Mouse (Mus musculus) macrophage (primary cell): Measurements from ENCODE around the gene Dscaml1. TPM values are rescaled to one million over a fixed set of nuclear protein-coding genes. Genes with fewer than 3 reads are reported as not detected.

ENCODE experiments used
- H3K27ac ChIP-seq: fragments of 350-480 bp; formaldehyde crosslinking; 2 replicates; pipeline ENCODE4 v1.9.0; 2021
- H3K36me3 ChIP-seq: fragments of 350-480 bp; formaldehyde crosslinking; 2 replicates; pipeline ENCODE4 v1.9.0; 2021; ENCODE audit errors: inconsistent target
- H3K4me3 ChIP-seq: fragments of 350-480 bp; formaldehyde crosslinking; 2 replicates; pipeline ENCODE4 v1.9.0; 2021; ENCODE audit errors: inconsistent target
- H3K79me2 ChIP-seq: fragments of 350-480 bp; formaldehyde crosslinking; 2 replicates; pipeline ENCODE4 v1.9.0; 2021; ENCODE audit errors: inconsistent target
- WGBS: methylation state at CpG from one replicate; pipeline ENCODE4 v1.1.7; 2026; ENCODE audit warnings: inconsistent platforms; ENCODE audit not compliant: missing documents; 5-methylcytosine and 5-hydroxymethylcytosine counted together
- polyA plus RNA-seq: library from polyadenylated mRNA; stranded (reverse); fragments of 250-400 nt; gene quantifications from 3 replicates; pipeline ENCODE4 v1.2.4, GENCODE M21; 2018; ENCODE audit warnings: inconsistent platforms

Gene Dscaml1
- polyA plus RNA-seq, 1 experiment from 2014 or later = 0.09 TPM

DNA sequence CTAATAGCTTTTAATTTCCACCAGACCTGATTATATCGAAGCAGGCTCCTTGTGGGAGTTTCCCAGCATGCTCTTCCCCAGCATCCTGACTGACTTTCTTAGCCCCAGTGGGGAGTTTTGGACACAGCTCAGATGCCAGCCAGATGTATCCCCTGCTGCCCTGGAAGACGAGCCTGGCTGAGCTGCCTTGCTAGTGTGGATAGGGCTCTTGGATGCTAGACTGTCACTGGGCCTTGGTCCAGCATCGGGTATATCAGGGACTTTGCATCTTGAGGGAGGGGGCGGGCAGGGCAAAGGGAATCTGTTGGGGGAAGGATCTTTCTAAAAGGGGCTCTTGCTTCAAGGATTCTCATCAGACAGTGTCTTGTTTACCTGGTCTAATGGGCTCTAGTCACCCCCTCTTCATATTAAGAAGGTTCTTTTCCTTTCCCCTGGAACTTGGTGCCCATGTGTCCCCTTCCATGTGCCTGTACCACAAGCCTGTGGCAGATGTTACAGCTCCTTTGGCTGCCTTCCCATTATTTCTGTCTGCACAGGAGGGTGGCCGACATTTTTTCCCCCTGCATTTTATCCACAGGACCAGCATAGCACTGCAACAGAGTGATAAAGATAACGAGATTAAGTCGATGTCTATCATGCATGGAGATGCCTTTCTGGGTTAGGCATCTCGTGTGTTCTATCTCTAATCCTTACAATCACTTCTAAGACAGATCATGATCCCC, 28.6 kb downstream of the Dscaml1 start:
- H3K4me3 ChIP-seq = no peak overlapping the region
- 82% methylated on average over 8 of the region's 8 CpGs for WGBS
- no peaks in the 10 kb centered on the region for H3K36me3 ChIP-seq
- H3K79me2 ChIP-seq = no peaks in the 10 kb centered on the region
- H3K27ac ChIP-seq = no peak overlapping the region

GRCm38 (mm10) chr9:45457200-45457599, 30.8 kb downstream of the Dscaml1 start:
- H3K36me3 ChIP-seq = no peaks in the 10 kb centered on the region
- H3K4me3 ChIP-seq = no peak overlapping the region
- 17% methylated on average over 7 of the region's 7 CpGs for WGBS
- no peaks in the 10 kb centered on the region for H3K79me2 ChIP-seq
- no peak overlapping the region for H3K27ac ChIP-seq

- H3K36me3 ChIP-seq = no peaks in the 10 kb centered on the region
- 89% methylated on average over 14 of the region's 14 CpGs for WGBS
- H3K4me3 ChIP-seq = no peak overlapping the region
- no peaks in the 10 kb centered on the region for H3K79me2 ChIP-seq
- H3K27ac ChIP-seq = no peak overlapping the region
Observed at GRCm38 (mm10) chr9:45458363-45458762, 31.9 kb downstream of the Dscaml1 start.

DNA sequence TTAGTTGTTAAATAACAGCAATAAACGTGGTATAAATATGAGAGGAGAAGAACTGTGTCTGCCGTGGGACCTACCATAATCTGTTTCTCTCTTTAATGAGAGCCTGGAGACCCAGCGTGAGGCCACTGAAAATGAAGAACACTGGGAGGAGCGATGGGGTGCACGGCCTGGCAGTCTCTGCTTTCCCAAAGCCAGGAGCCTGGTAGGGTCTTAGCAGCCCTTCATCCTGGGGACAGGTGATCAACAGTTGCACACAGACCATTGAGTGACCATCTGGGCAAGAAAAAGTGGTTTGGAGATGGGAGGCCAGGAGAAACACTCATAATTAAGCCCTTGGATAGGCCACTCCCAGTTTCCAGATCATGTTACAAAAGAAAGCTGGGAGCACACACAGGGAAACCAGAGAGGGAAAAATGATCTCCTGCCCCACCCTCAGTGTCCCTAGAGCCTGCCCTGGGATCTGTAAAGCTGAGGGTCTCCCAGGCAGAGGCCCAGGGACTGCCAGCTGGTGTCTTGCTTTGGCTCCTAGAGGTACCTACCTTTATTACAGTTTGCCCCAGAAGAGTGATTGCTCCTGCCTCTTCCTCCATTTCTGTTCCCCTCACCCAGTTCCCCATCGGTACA, 39.1 kb downstream of the Dscaml1 start:
- H3K79me2 ChIP-seq = no peaks in the 10 kb centered on the region
- no peak overlapping the region for H3K27ac ChIP-seq
- no peaks in the 10 kb centered on the region for H3K36me3 ChIP-seq
- WGBS = 92% methylated on average over 6 of the region's 6 CpGs
- H3K4me3 ChIP-seq = no peak overlapping the region

DNA sequence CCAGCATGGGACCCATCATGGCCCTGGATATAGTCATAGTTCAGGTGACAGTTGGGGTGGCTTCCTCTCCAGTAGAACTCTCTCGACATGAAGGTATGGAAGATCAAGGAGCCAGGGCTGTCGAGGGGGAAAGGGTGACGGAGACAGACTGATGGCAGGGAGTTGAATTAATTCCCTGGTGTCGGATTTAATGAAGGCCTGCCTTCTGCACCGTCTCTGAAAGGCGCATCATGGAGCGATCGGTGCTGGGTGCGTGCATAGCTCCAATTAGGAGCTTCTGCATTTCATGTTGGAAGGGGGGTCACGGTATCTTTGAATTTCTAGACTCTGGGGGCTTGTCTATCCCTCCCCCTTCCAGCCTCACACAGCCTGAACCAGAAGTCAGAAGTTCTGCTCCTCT, 41.8 kb downstream of the Dscaml1 start:
- Histone ChIP-seq H3K27ac (no peak overlapping the region), H3K4me3 (no peak overlapping the region), H3K36me3 (no peaks in the 10 kb centered on the region), H3K79me2 (no peaks in the 10 kb centered on the region)
- 96% methylated on average over 10 of the region's 10 CpGs for WGBS

GRCm38 (mm10) chr9:45470746-45471471, 44.5 kb downstream of the Dscaml1 start:
- WGBS = 95% methylated on average over 10 of the region's 10 CpGs
- H3K79me2 ChIP-seq = no peaks in the 10 kb centered on the region
- no peak overlapping the region for H3K4me3 ChIP-seq
- no peaks in the 10 kb centered on the region for H3K36me3 ChIP-seq
- no peak overlapping the region for H3K27ac ChIP-seq

DNA sequence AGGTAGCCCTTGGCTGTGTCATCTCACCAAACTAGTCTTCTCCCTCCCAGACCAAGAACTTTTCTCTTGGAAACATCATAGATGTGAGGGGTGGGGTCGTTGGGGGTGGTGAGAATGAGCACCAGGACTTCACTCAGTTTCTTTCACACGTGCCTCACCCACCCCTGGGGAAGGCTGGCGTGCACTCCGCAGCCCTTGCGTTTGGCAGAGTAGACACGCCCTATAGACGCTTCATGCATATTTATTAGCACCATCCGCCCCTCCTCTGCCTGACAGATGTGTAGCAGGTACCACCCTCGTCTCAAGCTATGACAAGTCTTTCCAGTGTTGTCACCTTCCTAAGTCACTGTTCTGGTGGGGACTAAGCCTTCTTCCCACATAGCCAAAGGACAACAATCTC, 45.3 kb downstream of the Dscaml1 start:
- Histone ChIP-seq H3K27ac (no peak overlapping the region), H3K4me3 (no peak overlapping the region), H3K36me3 (no peaks in the 10 kb centered on the region), H3K79me2 (no peaks in the 10 kb centered on the region)
- WGBS = 77% methylated on average over 9 of the region's 9 CpGs

- Histone ChIP-seq H3K79me2 (no peaks in the 10 kb centered on the region), H3K27ac (no peak overlapping the region), H3K36me3 (no peaks in the 10 kb centered on the region), H3K4me3 (no peak overlapping the region)
Observed at GRCm38 (mm10) chr9:45474874-45475273, 48.4 kb downstream of the Dscaml1 start.

DNA sequence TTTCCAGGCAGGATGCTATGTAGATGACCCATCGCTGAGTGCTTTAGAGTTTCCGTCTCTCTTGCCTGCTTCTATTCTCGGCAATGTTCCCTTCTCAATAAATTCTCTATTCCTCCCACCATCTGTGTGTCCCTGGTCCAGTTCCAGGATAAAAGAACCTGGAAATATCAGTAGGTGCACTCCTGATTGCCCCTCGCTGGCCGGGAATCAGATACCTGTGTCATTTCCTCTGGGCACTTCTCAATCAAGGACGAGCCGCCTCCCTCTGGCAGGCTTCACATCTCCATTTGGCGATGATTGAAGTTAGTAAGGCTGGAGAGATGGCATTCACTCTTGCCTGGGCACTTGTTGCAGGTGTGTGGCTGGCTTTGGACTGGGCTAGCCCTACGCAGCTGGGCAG, 54.5 kb downstream of the Dscaml1 start:
- no peak overlapping the region for H3K4me3 ChIP-seq
- H3K79me2 ChIP-seq = no peaks in the 10 kb centered on the region
- H3K36me3 ChIP-seq = no peaks in the 10 kb centered on the region
- H3K27ac ChIP-seq = no peak overlapping the region
- 92% methylated on average over 9 of the region's 9 CpGs for WGBS

DNA sequence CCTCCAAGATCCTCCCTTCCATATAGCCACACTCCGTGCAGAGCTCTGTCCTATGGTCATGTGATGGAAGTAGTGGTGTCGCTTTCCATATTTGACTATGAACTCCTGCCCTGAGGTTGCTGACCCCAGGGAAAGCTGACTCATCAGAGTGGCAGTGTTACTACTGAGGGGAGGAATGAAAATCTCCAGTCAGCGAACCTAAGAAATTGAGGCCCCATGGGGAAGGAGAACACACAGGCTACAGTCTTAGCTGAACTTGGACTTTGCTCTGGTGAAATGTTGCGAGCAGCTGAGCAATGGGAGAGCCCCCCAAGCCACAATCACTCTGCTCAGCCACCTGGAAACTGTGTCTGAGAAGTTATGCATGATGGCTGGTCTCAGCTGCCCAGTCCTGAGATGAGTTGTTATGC, 60.2 kb downstream of the Dscaml1 start:
- H3K36me3 ChIP-seq = no peaks in the 10 kb centered on the region
- H3K79me2 ChIP-seq = no peaks in the 10 kb centered on the region
- 76% methylated on average over 4 of the region's 4 CpGs for WGBS
- no peak overlapping the region for H3K4me3 ChIP-seq
- no peak overlapping the region for H3K27ac ChIP-seq

GRCm38 (mm10) chr9:45487179-45487801, 60.9 kb downstream of the Dscaml1 start:
- H3K27ac ChIP-seq = no peak overlapping the region
- 95% methylated on average over 12 of the region's 12 CpGs for WGBS
- no peak overlapping the region for H3K4me3 ChIP-seq
- no peaks in the 10 kb centered on the region for H3K36me3 ChIP-seq
- H3K79me2 ChIP-seq = no peaks in the 10 kb centered on the region

DNA sequence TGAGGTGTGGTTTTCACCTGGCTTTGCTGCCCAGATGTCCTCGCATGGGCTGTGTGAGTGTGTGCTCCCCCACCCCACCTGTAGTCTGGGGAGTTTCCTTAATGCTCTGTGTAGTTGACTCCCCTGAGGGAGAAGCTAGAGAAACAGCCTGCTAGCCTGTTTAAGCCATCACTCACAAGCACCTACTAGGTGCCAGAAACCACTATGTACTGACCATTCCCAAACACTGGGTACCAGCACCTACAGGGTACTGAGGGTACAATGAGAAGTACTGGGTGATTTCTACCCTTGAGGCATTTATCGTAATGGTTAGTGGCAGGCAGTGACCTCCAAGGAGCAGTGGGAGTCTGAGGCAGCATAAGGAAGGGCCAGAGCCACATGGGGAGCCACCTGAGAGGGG, 64.5 kb downstream of the Dscaml1 start:
- H3K4me3 ChIP-seq = no peak overlapping the region
- no peaks in the 10 kb centered on the region for H3K36me3 ChIP-seq
- H3K79me2 ChIP-seq = no peaks in the 10 kb centered on the region
- WGBS = 93% methylated on average over 2 of the region's 2 CpGs
- H3K27ac ChIP-seq = no peak overlapping the region

DNA sequence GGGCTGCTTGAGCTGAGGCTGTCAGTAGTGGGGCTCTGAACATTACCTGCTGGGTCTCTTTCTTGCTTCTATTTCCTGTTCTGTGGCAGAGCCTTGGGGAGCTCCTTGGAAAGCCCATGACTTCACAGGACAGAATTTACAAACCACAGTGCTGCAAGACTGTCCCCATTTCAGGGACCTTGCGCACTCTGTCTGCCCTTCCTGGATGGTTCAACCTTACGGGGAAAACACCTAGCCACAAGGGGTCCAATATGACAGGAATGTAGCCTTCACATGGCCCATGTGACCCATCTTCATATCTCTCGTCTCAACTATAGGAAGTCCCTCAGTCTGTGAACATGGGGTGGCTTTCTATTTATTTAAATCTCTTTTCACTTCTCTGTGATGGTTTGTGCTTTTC, 68.5 kb downstream of the Dscaml1 start:
- Histone ChIP-seq H3K4me3 (no peak overlapping the region), H3K36me3 (no peaks in the 10 kb centered on the region), H3K79me2 (no peaks in the 10 kb centered on the region), H3K27ac (no peak overlapping the region)
- WGBS = 81% methylated on average over 3 of the region's 3 CpGs

GRCm38 (mm10) chr9:45496340-45496739, 69.9 kb downstream of the Dscaml1 start:
- WGBS = 91% methylated on average over 3 of the region's 3 CpGs
- H3K36me3 ChIP-seq = no peaks in the 10 kb centered on the region
- no peak overlapping the region for H3K4me3 ChIP-seq
- no peak overlapping the region for H3K27ac ChIP-seq
- H3K79me2 ChIP-seq = no peaks in the 10 kb centered on the region

DNA sequence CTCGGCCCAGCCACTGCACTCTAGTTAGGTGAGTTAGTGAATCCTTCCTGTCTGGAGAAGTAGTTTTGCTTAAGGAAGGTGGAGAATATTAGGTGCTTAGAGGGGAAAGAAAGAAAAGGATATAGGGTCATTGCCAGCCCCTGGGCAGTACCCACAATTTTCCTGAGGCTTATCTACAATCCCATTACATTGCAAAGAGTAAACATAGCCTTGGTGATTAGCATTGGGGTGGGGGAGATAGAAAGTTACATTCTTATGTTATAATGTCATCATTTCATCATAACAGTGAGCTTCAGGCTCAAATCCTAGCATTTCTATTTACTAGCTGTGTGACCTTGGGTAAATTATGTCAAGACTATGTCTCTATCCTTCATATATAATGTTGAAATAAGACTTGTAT, 70.5 kb downstream of the Dscaml1 start:
- Histone ChIP-seq H3K79me2 (no peaks in the 10 kb centered on the region), H3K4me3 (no peak overlapping the region), H3K27ac (no peak overlapping the region), H3K36me3 (no peaks in the 10 kb centered on the region)
- 92% methylated on average over 1 of the region's 1 CpGs for WGBS
